Mouse (Mus musculus) neural tube, embryonic 10.5 days (tissue): ENCODE results near the gene Borcs5.
"Not testable (repeated sequence)": the region's sequence is repeated elsewhere in the genome, so short reads cannot be mapped to it uniquely, and the experiment has no call there.

Experiments used
- DNase-seq: peaks from one replicate; pipeline ENCODE4 v3.0.0-alpha.2; 2017; ENCODE audit warnings: low spot score; ENCODE audit errors: extremely low spot score

The Borcs5 gene

GRCm38 (mm10) chr6:134669179-134669865, 30.0 kb downstream of the Borcs5 start:
- DNase-seq = no peak

DNA sequence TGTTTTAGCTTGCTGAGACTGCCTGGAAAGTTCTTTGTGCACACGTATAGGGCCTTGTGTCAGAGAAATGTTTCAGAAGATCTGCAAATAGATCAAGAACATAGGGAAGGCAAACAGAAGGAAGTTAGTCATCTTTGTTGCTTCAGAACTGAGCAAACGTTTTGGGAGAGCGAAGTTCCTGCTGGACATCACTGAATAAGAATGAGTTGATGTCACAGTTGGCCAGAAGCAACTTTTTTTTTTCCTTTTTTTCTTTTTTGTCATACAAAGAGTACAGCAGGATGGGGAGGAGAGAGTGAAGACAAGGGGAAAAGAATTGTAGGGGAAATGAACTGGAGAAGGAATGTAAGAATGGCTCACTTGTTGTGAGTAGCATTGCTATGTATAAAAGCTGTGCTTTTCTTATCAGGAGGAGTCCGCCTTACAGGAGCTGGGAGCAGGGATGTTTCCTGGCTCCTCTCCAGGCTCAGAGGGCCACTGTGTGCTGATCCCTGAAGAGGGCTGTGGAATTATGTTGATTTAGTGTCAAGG, 31.6 kb downstream of the Borcs5 start:
- no peak for DNase-seq

GRCm38 (mm10) chr6:134673712-134674111, 34.4 kb downstream of the Borcs5 start:
- not testable (repeated sequence) for DNase-seq

- DNase-seq = no peak
These were observed 38.2 kb downstream of the Borcs5 start for GRCm38 (mm10) chr6:134677504-134677903.

DNA sequence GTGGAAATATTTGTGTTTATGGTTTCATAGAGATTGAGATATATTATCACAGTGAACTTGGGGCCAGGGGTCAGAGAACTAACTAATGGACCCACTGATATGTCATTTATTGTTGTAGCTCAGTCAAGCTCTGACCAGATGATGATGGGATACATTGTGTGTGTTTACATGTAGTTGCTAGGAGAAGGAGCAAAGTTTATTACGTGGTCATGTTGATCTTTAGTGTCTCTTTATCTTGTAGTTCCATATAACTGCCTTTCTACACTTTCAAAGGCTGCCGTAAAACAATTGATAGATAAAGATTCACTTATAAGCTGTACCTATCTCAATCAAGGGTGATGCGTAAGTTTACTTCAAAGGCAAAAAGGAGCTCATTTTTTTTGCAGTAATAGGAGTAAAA, 38.7 kb downstream of the Borcs5 start:
- no peak for DNase-seq

- not testable (repeated sequence) for DNase-seq
These were observed 40.0 kb downstream of the Borcs5 start for GRCm38 (mm10) chr6:134679330-134679729.

DNA sequence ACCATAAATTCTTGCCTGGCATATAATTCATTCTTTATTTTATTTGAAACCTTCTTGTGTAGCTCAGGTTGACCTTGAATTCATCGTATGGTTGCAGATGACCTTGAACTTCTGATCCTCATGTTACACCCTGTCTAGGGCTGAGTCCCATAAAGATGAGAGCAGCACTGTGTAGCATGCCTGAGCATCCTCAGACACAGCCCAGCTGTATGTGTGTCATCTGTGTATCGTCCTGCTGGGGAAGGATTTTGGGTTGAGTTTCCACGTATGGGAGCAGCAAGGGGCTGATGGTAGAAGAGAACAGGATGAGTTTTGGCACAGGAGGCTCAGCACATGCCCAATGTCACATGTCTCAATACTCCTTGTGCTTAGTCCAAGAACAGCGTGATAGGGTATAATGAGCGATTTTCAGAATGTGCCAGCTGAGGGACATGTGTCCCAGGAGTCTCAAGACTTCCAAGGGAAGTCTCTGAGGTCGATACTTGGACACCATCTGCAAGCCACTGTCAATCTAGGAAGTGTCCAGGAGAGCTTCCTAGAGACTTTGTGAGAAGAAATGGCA, 45.1 kb downstream of the Borcs5 start:
- no peak for DNase-seq

- no peak for DNase-seq
These were observed 45.7 kb downstream of the Borcs5 start for GRCm38 (mm10) chr6:134685040-134685439.

GRCm38 (mm10) chr6:134685515-134685914, 46.2 kb downstream of the Borcs5 start:
- DNase-seq = no peak

DNA sequence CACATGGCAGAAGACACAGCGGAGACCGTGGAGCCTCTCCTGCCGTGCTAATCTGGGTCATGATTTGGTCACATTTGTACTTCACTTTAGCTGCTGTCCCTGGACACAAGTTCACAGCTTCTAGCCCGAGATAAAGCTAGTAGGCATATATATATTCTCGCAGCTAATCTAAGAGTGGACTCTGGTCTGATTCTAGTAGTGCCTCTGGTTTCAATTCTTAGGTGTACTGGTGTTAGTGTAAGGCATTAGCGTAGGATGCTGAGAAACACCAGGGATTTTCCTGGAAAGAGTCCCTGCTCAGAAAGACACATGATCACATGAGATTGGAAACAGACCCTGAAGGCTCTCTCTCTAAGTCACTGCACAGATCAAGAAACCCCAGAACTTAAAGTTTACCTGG, 55.2 kb downstream of the Borcs5 start:
- no peak for DNase-seq

GRCm38 (mm10) chr6:134694988-134695387, 55.7 kb downstream of the Borcs5 start:
- DNase-seq = no peak

DNA sequence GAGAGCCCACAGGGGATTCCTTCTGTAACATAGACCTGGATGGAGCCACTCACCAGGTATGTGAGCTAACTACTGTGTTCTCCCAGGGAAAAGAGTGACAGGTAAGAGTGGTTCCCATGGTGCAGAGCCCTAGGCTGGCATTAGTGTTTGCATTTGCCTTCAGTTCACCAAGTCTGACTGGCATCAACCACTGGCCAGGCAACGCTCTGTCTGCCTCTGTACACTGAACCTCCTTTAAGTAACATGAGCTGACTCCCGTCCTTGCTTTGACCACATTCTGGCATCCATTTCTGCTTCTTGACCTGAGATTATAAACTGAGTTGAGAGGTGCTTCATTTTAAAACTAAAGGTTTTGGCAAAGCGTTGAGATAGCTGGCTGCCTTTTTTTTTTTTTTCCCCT, 56.3 kb downstream of the Borcs5 start:
- no peak for DNase-seq

DNA sequence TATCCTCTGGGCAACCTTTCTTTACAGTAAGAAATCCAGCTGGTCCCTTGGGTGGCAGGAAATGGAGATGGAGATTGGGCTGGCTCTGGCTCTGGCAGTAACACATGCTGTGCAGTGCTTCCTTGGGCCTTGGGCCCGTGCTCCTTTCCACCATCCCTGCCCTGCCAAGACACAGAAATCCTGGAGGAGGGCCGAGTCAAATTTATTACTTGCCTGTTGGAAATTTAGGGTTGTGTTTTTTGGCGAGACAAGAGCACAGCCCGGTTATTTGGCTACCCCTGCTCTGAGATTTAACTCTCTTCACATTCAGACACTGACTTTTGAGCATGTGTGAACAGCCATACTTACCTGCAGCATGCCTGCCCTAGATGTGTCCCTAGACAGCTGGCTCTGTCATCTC, 56.8 kb downstream of the Borcs5 start:
- no peak for DNase-seq

DNA sequence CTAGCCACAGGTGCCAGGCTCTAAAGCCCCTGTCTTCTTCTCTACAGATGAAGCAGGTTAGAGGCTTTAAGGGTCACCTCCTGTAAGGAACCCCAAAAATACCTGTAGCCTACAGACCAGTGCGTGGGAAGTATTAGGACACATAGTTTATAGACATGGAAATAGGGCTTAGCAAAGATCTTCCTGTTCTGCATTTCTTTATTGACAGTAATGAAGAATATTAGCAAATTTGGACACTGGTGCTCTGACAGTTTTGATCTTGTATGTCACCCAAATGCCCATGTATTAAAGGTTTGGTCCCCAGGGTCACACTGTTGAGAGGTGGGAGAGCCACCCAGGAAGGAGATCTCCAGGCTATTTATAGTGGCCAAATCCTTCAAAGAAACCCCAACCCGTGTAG, 57.2 kb downstream of the Borcs5 start:
- DNase-seq = no peak

- no peak for DNase-seq
These were observed 58.9 kb downstream of the Borcs5 start for GRCm38 (mm10) chr6:134698243-134698642.

GRCm38 (mm10) chr6:134700451-134701210, 61.3 kb downstream of the Borcs5 start:
- DNase-seq = no peak

- no peak for DNase-seq
These were observed 61.9 kb downstream of the Borcs5 start for GRCm38 (mm10) chr6:134701211-134701602.

- DNase-seq = no peak
These were observed 62.9 kb downstream of the Borcs5 start for GRCm38 (mm10) chr6:134702184-134702583.

DNA sequence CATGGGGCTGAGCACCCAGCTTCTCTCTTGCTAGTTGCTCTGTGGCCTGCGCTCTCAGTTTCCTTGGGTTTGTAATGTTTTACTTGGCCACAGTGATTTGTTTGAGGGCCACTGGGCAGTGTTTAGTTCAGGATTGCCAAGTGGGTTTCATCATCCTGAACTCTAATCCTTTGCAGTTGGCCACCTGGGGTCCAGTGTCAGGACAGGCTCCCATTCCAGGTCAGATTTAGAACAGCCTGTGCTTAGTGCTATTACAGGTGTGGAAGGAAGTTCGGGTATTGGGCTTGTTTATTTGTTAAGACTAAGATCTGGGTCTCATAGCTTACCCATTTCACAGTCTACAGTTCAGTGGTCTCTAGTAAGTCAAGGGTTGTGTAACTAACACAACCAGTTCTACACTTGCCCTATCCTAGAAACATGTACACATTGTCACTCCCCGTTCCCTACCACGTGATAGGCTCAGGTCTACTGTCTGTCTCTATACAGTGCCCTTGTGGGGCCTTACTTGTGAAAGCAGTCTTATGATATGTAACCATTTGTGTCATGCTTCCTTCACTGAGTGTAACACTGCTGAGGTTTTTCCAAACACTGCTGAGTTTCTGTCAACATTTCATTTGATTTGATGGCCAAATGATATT, 63.9 kb downstream of the Borcs5 start:
- no peak for DNase-seq

DNA sequence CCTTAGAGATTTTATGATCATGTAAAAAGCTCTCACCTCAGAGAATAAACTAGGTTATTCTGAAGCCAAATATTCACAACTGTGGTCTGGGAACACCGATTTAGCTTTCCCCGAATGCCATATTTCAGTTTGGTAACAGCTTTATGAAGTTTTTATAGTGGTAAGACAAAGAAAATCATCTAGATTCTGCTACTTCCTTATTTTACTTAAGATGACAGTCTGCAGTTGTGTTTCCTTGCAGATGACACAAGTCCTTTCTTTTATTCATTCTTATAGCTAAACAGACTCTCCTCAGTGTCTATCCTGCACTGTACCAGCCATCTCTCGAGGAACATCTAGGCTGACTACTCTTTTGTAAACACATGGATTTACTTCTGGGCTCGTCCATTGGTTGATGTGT, 67.2 kb downstream of the Borcs5 start:
- no peak for DNase-seq

- DNase-seq = no peak
These were observed 70.7 kb downstream of the Borcs5 start for GRCm38 (mm10) chr6:134710020-134710419.

DNA sequence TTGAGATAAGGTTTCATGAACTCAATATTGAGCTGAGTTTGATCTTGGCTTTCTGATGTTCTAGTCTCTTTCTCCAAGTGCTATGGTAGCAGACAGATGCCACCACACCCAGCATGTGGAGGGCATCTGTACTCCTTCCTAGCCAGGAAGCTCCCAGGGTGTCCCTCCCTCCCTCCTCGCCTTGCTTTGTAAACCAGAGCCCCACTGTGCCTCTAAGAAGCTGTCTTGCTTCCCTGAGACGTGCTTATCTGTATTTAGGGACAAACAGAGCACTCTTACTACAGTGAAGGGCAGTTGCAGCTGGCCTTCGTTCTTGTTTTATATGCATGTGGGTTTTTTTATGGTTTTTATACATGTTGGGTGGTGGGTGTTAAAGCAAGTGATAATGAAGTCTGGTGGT, 74.0 kb downstream of the Borcs5 start:
- no peak for DNase-seq
